Mouse (Mus musculus): ENCODE measurements around the gene Gsdma2.

GRCm38 (mm10) chr11:98682811-98683210, 36.3 kb downstream of the Gsdma2 start:
- TF ChIP-seq CTCF (IDR thresholded peaks at IDR 0.05; ENCODE audit: low read depth): no peak
- TF ChIP-seq EP300 (optimal IDR thresholded peaks at IDR 0.05): no peak

Data from stomach, postnatal 0 days (tissue).